Mouse (Mus musculus) MEL (cell line): ENCODE data around the gene Zfp612. TPM values are rescaled to one million over a fixed set of nuclear protein-coding genes. Genes with fewer than 3 reads are reported as not detected.

ENCODE experiments used
- DNase-seq: peaks from one replicate; pipeline ENCODE4 v3.0.0; 2011; ENCODE audit warnings: low read depth, low spot score
- H3K27ac ChIP-seq: 2 replicates; pipeline ENCODE4 v1.5.1; 2012; ENCODE audit warnings: low read depth, mild to moderate bottlenecking, control low read depth, low read length, moderate library complexity; ENCODE audit not compliant: control insufficient read depth
- H3K27me3 ChIP-seq, 2 experiments: fragments of 150-350 bp in 1 of 2; sonication (generic) in 1 of 2; 2 replicates each; pipeline ENCODE4 v1.6.1; 2012; ENCODE audit warnings: low read length in 2 of 2, mild to moderate bottlenecking in 2 of 2, improper control_type of control experiment in 1 of 2, moderate library complexity in 1 of 2; ENCODE audit not compliant: insufficient read depth in 2 of 2, control insufficient read depth in 1 of 2
- H3K36me3 ChIP-seq, 2 experiments: 2 replicates each; pipeline ENCODE4 v1.6.1; 2012 to 2014; ENCODE audit warnings: low read length in 2 of 2, improper control_type of control experiment in 1 of 2, inconsistent platforms in 1 of 2, mild to moderate bottlenecking in 1 of 2; ENCODE audit not compliant: insufficient read depth in 2 of 2, control insufficient read depth in 1 of 2
- H3K4me1 ChIP-seq, 2 experiments: fragments of 150-350 bp in 1 of 2; sonication (generic) in 1 of 2; 2 replicates each; pipeline ENCODE4 v1.6.1; 2012; ENCODE audit warnings: low read length in 2 of 2, improper control_type of control experiment in 1 of 2, mild to moderate bottlenecking in 1 of 2; ENCODE audit not compliant: insufficient read depth in 2 of 2, control insufficient read depth in 1 of 2
- H3K4me3 ChIP-seq, 2 experiments: fragments of 150-350 bp in 1 of 2; sonication (generic) in 1 of 2; 2 replicates each; pipeline ENCODE4 v1.5.1; 2012; ENCODE audit warnings: low read depth in 2 of 2, low read length in 2 of 2, mild to moderate bottlenecking in 2 of 2, moderate library complexity in 2 of 2, control low read depth in 1 of 2, improper control_type of control experiment in 1 of 2; ENCODE audit not compliant: control insufficient read depth in 1 of 2, insufficient read depth in 1 of 2
- H3K79me2 ChIP-seq: 2 replicates; pipeline ENCODE4 v1.6.1; 2012; ENCODE audit warnings: mild to moderate bottlenecking, low read length, moderate library complexity; ENCODE audit not compliant: control insufficient read depth, poor library complexity, insufficient read depth
- H3K9ac ChIP-seq: 2 replicates; pipeline ENCODE4 v1.6.1; 2012; ENCODE audit warnings: low read depth, mild to moderate bottlenecking, control low read depth, low read length, moderate library complexity; ENCODE audit not compliant: control insufficient read depth, poor library complexity, severe bottlenecking
- H3K9me3 ChIP-seq: fragments of 150-350 bp; sonication (generic); replicated peaks from 2 replicates; pipeline ENCODE4 v1.6.1; 2012; ENCODE audit warnings: mild to moderate bottlenecking, low read length, improper control_type of control experiment, moderate library complexity; ENCODE audit not compliant: insufficient read depth
- BHLHE40 ChIP-seq: IDR thresholded peaks from 2 replicates; pipeline ENCODE4 v1.6.1; 2012; ENCODE audit warnings: low read depth, mild to moderate bottlenecking, inconsistent platforms, low read length, improper control_type of control experiment, borderline replicate concordance
- CHD1 ChIP-seq: IDR thresholded peaks from 2 replicates; pipeline ENCODE4 v1.6.1; 2012; ENCODE audit warnings: low read depth, mild to moderate bottlenecking, inconsistent platforms, low read length, improper control_type of control experiment
- CTCF ChIP-seq, 3 experiments: IDR thresholded peaks in 2 of 3; conservative IDR thresholded peaks in 1 of 3; 2 replicates each; pipeline ENCODE4 v1.5.1; 2011 to 2012; ENCODE audit warnings: low read length in 3 of 3, low read depth in 2 of 3, mild to moderate bottlenecking in 2 of 3, improper control_type of control experiment in 1 of 3, inconsistent platforms in 1 of 3, mixed read lengths in 1 of 3, moderate library complexity in 1 of 3; ENCODE audit not compliant: control insufficient read depth in 1 of 3, insufficient read depth in 1 of 3, poor library complexity in 1 of 3, severe bottlenecking in 1 of 3
- E2F4 ChIP-seq: IDR thresholded peaks from 2 replicates; pipeline ENCODE4 v1.6.1; 2011; ENCODE audit warnings: low read depth, low read length, improper control_type of control experiment, borderline replicate concordance
- ETS1 ChIP-seq: IDR thresholded peaks from 2 replicates; pipeline ENCODE4 v1.6.1; 2012; ENCODE audit warnings: low read depth, mild to moderate bottlenecking, inconsistent platforms, low read length, improper control_type of control experiment, moderate library complexity
- GABPA ChIP-seq: IDR thresholded peaks from 2 replicates; pipeline ENCODE4 v1.6.1; 2012; ENCODE audit warnings: low read depth, mild to moderate bottlenecking, inconsistent platforms, low read length, improper control_type of control experiment, moderate library complexity
- GATA1 ChIP-seq: IDR thresholded peaks from 2 replicates; pipeline ENCODE4 v1.6.1; 2011; ENCODE audit warnings: low read depth, low read length, improper control_type of control experiment
- HCFC1 ChIP-seq: IDR thresholded peaks from 2 replicates; pipeline ENCODE4 v1.6.1; 2012; ENCODE audit warnings: low read depth, mild to moderate bottlenecking, inconsistent platforms, low read length, improper control_type of control experiment, moderate library complexity
- KAT2A ChIP-seq: conservative IDR thresholded peaks from 2 replicates; pipeline ENCODE4 v1.6.1; 2012; ENCODE audit warnings: low read depth, low read length, improper control_type of control experiment, inconsistent platforms
- MEF2A ChIP-seq: IDR thresholded peaks from 2 replicates; pipeline ENCODE4 v1.6.1; 2014; ENCODE audit warnings: low read depth, mild to moderate bottlenecking, inconsistent platforms, low read length, improper control_type of control experiment; ENCODE audit not compliant: poor library complexity, insufficient replicate concordance, severe bottlenecking; ENCODE audit errors: extremely low read depth
- MYB ChIP-seq: IDR thresholded peaks from 2 replicates; pipeline ENCODE4 v1.6.1; 2011; ENCODE audit warnings: mild to moderate bottlenecking, low read depth, low read length, improper control_type of control experiment
- MYC ChIP-seq: IDR thresholded peaks from 2 replicates; pipeline ENCODE4 v1.6.1; 2011; ENCODE audit warnings: low read depth, mild to moderate bottlenecking, low read length, improper control_type of control experiment, moderate library complexity
- NELFE ChIP-seq: IDR thresholded peaks from 2 replicates; pipeline ENCODE4 v1.6.1; 2011; ENCODE audit warnings: low read depth, low read length, improper control_type of control experiment
- NRF1 ChIP-seq: IDR thresholded peaks from 2 replicates; pipeline ENCODE4 v1.6.1; 2014; ENCODE audit warnings: low read depth, mild to moderate bottlenecking, inconsistent platforms, low read length, improper control_type of control experiment, moderate library complexity; ENCODE audit not compliant: poor library complexity, insufficient read depth, severe bottlenecking
- POLR2AphosphoS2 ChIP-seq: IDR thresholded peaks from 2 replicates; pipeline ENCODE4 v1.6.1; 2011; ENCODE audit warnings: low read length, improper control_type of control experiment
- POLR2AphosphoS5 ChIP-seq: IDR thresholded peaks from 2 replicates; pipeline ENCODE4 v1.6.1; 2012; ENCODE audit warnings: low read depth, borderline replicate concordance, mild to moderate bottlenecking, inconsistent platforms, low read length, moderate library complexity, mixed read lengths
- RCOR1 ChIP-seq: IDR thresholded peaks from 2 replicates; pipeline ENCODE4 v1.6.1; 2012; ENCODE audit warnings: low read depth, mild to moderate bottlenecking, inconsistent platforms, low read length, improper control_type of control experiment
- SIN3A ChIP-seq: IDR thresholded peaks from 2 replicates; pipeline ENCODE4 v1.6.1; 2012; ENCODE audit warnings: low read length, improper control_type of control experiment, inconsistent platforms
- SMC3 ChIP-seq: IDR thresholded peaks from 2 replicates; pipeline ENCODE4 v1.6.1; 2011; ENCODE audit warnings: low read depth, low read length, improper control_type of control experiment
- TAL1 ChIP-seq: IDR thresholded peaks from 2 replicates; pipeline ENCODE4 v1.6.1; 2012; ENCODE audit warnings: mild to moderate bottlenecking, inconsistent platforms, low read length, moderate library complexity, mixed read lengths
- TBP ChIP-seq: IDR thresholded peaks from 2 replicates; pipeline ENCODE4 v1.8.0; 2011; ENCODE audit warnings: low read depth, low read length, improper control_type of control experiment
- USF1 ChIP-seq: IDR thresholded peaks from 2 replicates; pipeline ENCODE4 v1.6.1; 2014; ENCODE audit warnings: low read depth, mild to moderate bottlenecking, inconsistent platforms, low read length, improper control_type of control experiment, moderate library complexity
- ZNF384 ChIP-seq: IDR thresholded peaks from 2 replicates; pipeline ENCODE4 v1.6.1; 2012; ENCODE audit warnings: low read depth, mild to moderate bottlenecking, inconsistent platforms, low read length, improper control_type of control experiment
- polyA plus RNA-seq, 2 experiments: library from polyadenylated mRNA; stranded (reverse) in 1 of 2; unstranded in 1 of 2; fragments of >175 nt in 1 of 2; fragments of >200 nt in 1 of 2; gene quantifications; 2 replicates each; pipeline versions ENCODE4 v1.2.1 to v1.2.4; 2012; ENCODE audit warnings: low replicate concordance in 2 of 2, low read depth in 1 of 2; ENCODE audit not compliant: insufficient read length in 2 of 2, insufficient read depth in 1 of 2, missing spikeins in 1 of 2
- total RNA-seq: library from RNA; depleted of rRNA; stranded (reverse); fragments of 300-350 nt; gene quantifications from 2 replicates; pipeline ENCODE4 v1.2.3, GENCODE M21; 2012

Zfp612 gene
- total and polyA plus RNA-seq, 3 experiments = not detected

DNA sequence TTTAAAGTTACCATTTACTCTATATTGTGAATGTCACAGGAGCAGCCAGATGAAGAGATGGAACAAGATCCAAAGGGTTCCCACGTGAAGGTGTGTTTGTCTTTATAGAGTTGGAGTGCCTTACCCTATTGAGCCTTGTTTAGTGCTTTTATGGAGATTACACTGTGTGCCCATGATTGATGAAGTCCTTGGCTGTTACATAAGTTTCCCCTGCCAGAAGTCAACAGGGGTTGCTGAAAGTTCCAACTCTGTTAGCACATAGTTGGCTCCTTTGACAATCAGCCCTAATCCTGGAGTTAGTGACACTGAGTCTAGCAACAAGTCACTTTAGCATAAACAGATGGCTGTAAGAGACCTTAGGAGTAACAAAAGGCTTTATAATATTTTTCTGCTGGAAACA lies 12.3 kb downstream of the Zfp612 start:
- Histone ChIP-seq H3K27me3 (no peaks in the 10 kb centered on the region), H3K4me3 (no peak overlapping the region), H3K9ac (no peak overlapping the region), H3K4me1 (no peaks in the 10 kb centered on the region), H3K36me3 (no peaks in the 10 kb centered on the region), H3K9me3 (no peaks in the 10 kb centered on the region), H3K27ac (no peak overlapping the region), H3K79me2 (no peaks in the 10 kb centered on the region)
- no peak for DNase-seq
- no peak for TF ChIP-seq HCFC1
- no peak for TF ChIP-seq NRF1
- no peak for TF ChIP-seq SMC3
- no peak for TF ChIP-seq ETS1
- TF ChIP-seq BHLHE40 = no peak
- TF ChIP-seq KAT2A = no peak
- TF ChIP-seq E2F4 = no peak
- TF ChIP-seq GATA1 = no peak
- no peak for TF ChIP-seq USF1
- TF ChIP-seq ZNF384 = no peak

GRCm38 (mm10) chr8:110100907-110101306 lies 21.4 kb downstream of the Zfp612 start, which contains the start of gene Gm21964:
Gene Gm21964 (plus strand): TSS chr8:110101207.
- Histone ChIP-seq H3K79me2 (no peaks in the 10 kb centered on the region), H3K9me3 (no peaks in the 10 kb centered on the region), H3K27ac (no peak within 1 kb of the TSS), H3K36me3 (no peaks in the 10 kb centered on the region), H3K4me3 (no peak within 1 kb of the TSS), H3K9ac (no peak within 1 kb of the TSS), H3K27me3 (no peaks in the 10 kb centered on the region), H3K4me1 (no peaks in the 10 kb centered on the region)
- TF ChIP-seq POLR2AphosphoS2 = no peak
- TF ChIP-seq CHD1 = no peak
- no peak for TF ChIP-seq MEF2A
- no peak for TF ChIP-seq GABPA
- no peak for TF ChIP-seq USF1
- no peak for TF ChIP-seq MYB
- no peak for TF ChIP-seq E2F4
- no peak for TF ChIP-seq SMC3
- TF ChIP-seq TAL1 = no peak
- no peak for TF ChIP-seq ZNF384
- no peak for TF ChIP-seq NRF1
- TF ChIP-seq SIN3A = no peak
- TF ChIP-seq CTCF (IDR thresholded peaks at IDR 0.05 in 2 of 3, conservative IDR thresholded peaks at IDR 0.05 in 1 of 3; ENCODE audit: control insufficient read depth in 1 of 3, insufficient read depth in 1 of 3, low read depth in 2 of 3, low read length in 3 of 3, poor library complexity in 1 of 3, severe bottlenecking in 1 of 3) = no peak
- no peak for TF ChIP-seq GATA1
- no peak for TF ChIP-seq RCOR1
- no peak for TF ChIP-seq NELFE
- TF ChIP-seq TBP = no peak
- no peak for TF ChIP-seq MYC
- TF ChIP-seq ETS1 = no peak
- no peak for TF ChIP-seq POLR2AphosphoS5
- no peak for DNase-seq
